Mouse (Mus musculus) megakaryocyte, embryonic 14.5 days (primary cell): ENCODE data around the gene Rbms3. TPM values are rescaled to one million over a fixed set of nuclear protein-coding genes. Genes with fewer than 3 reads are reported as not detected.

ENCODE experiments used
- H3K27me3 ChIP-seq: replicated peaks from 2 replicates; pipeline ENCODE3; 2012; ENCODE audit warnings: inconsistent platforms
- H3K36me3 ChIP-seq: replicated peaks from 2 replicates; pipeline ENCODE3; 2012; ENCODE audit warnings: low read length, inconsistent platforms, mixed read lengths
- H3K4me1 ChIP-seq: 2 replicates; pipeline ENCODE4 v1.6.1; 2012; ENCODE audit warnings: inconsistent platforms
- H3K4me3 ChIP-seq: replicated peaks from 2 replicates; pipeline ENCODE3; 2012; ENCODE audit warnings: moderate library complexity, mild to moderate bottlenecking, inconsistent platforms
- H3K9me3 ChIP-seq: 2 replicates; pipeline ENCODE4 v1.6.1; 2012; ENCODE audit warnings: inconsistent platforms
- FLI1 ChIP-seq: IDR thresholded peaks from 2 replicates; pipeline ENCODE4 v1.6.1; 2012; ENCODE audit warnings: low read length, inconsistent platforms, mixed read lengths
- GATA1 ChIP-seq: IDR thresholded peaks from 3 replicates; pipeline ENCODE4 v1.6.1; 2012; ENCODE audit warnings: mixed read lengths, low read length, inconsistent platforms, borderline replicate concordance
- polyA plus RNA-seq: library from polyadenylated mRNA; stranded (reverse); fragments of >175 nt; gene quantifications from 2 replicates; pipeline ENCODE4 v1.2.3, GENCODE M21; 2012; ENCODE audit warnings: low replicate concordance; ENCODE audit not compliant: insufficient read depth

Gene Rbms3
- polyA plus RNA-seq, 1 experiment = not detected

- H3K4me3 ChIP-seq = no peak overlapping the region
- peaks cover 26% of the 10 kb centered on the region for H3K9me3 ChIP-seq
- H3K4me1 ChIP-seq = no peaks in the 10 kb centered on the region
- H3K27me3 ChIP-seq = no peaks in the 10 kb centered on the region
- no peaks in the 10 kb centered on the region for H3K36me3 ChIP-seq
- TF ChIP-seq GATA1 (no peak), FLI1 (no peak)
Observed at GRCm38 (mm10) chr9:116956156-116956555, 673.6 kb downstream of the Rbms3 start.

- Histone ChIP-seq H3K4me3 (no peak overlapping the region), H3K9me3 (peaks cover 36% of the 10 kb centered on the region), H3K36me3 (no peaks in the 10 kb centered on the region), H3K27me3 (no peaks in the 10 kb centered on the region), H3K4me1 (no peaks in the 10 kb centered on the region)
- TF ChIP-seq FLI1 (no peak), GATA1 (no peak)
Observed at GRCm38 (mm10) chr9:116948211-116948610, 681.5 kb downstream of the Rbms3 start.

GRCm38 (mm10) chr9:116947369-116947768 lies 682.3 kb downstream of the Rbms3 start:
- Histone ChIP-seq H3K9me3 (peaks cover 41% of the 10 kb centered on the region), H3K4me3 (no peak overlapping the region), H3K4me1 (no peaks in the 10 kb centered on the region), H3K36me3 (no peaks in the 10 kb centered on the region), H3K27me3 (no peaks in the 10 kb centered on the region)
- TF ChIP-seq GATA1 (no peak), FLI1 (no peak)

GRCm38 (mm10) chr9:116946787-116947186 lies 682.9 kb downstream of the Rbms3 start:
- Histone ChIP-seq H3K36me3 (no peaks in the 10 kb centered on the region), H3K4me3 (peak overlapping the region; percentile 40), H3K9me3 (peaks cover 47% of the 10 kb centered on the region), H3K4me1 (no peaks in the 10 kb centered on the region), H3K27me3 (no peaks in the 10 kb centered on the region)
- no peak for TF ChIP-seq FLI1
- TF ChIP-seq GATA1 = no peak

GRCm38 (mm10) chr9:116945689-116946088 lies 684.0 kb downstream of the Rbms3 start:
- TF ChIP-seq GATA1 (no peak), FLI1 (no peak)
- Histone ChIP-seq H3K4me1 (no peaks in the 10 kb centered on the region), H3K36me3 (no peaks in the 10 kb centered on the region), H3K27me3 (no peaks in the 10 kb centered on the region), H3K4me3 (no peak overlapping the region), H3K9me3 (peaks cover 52% of the 10 kb centered on the region)

GRCm38 (mm10) chr9:116943902-116944301 lies 685.8 kb downstream of the Rbms3 start:
- H3K9me3 ChIP-seq = peaks cover 65% of the 10 kb centered on the region
- TF ChIP-seq FLI1 (no peak), GATA1 (no peak)
- H3K4me3 ChIP-seq = no peak overlapping the region
- no peaks in the 10 kb centered on the region for H3K36me3 ChIP-seq
- no peaks in the 10 kb centered on the region for H3K27me3 ChIP-seq
- H3K4me1 ChIP-seq = no peaks in the 10 kb centered on the region

GRCm38 (mm10) chr9:116941116-116941515 lies 688.6 kb downstream of the Rbms3 start:
- Histone ChIP-seq H3K9me3 (peaks cover 62% of the 10 kb centered on the region), H3K36me3 (no peaks in the 10 kb centered on the region), H3K4me1 (no peaks in the 10 kb centered on the region), H3K4me3 (no peak overlapping the region), H3K27me3 (no peaks in the 10 kb centered on the region)
- TF ChIP-seq GATA1 (no peak), FLI1 (no peak)

- no peaks in the 10 kb centered on the region for H3K36me3 ChIP-seq
- H3K4me3 ChIP-seq = no peak overlapping the region
- H3K27me3 ChIP-seq = no peaks in the 10 kb centered on the region
- TF ChIP-seq FLI1 (no peak), GATA1 (no peak)
- peaks cover 62% of the 10 kb centered on the region for H3K9me3 ChIP-seq
- H3K4me1 ChIP-seq = no peaks in the 10 kb centered on the region
Observed at GRCm38 (mm10) chr9:116940693-116941092, 689.0 kb downstream of the Rbms3 start.

- Histone ChIP-seq H3K9me3 (peaks cover 52% of the 10 kb centered on the region), H3K36me3 (no peaks in the 10 kb centered on the region)
Observed at GRCm38 (mm10) chr9:116928338-116928737, 701.4 kb downstream of the Rbms3 start.

GRCm38 (mm10) chr9:116923151-116923550 lies 706.6 kb downstream of the Rbms3 start:
- TF ChIP-seq GATA1 (no peak), FLI1 (no peak)
- H3K36me3 ChIP-seq = no peaks in the 10 kb centered on the region
- H3K9me3 ChIP-seq = peaks cover 44% of the 10 kb centered on the region
- no peaks in the 10 kb centered on the region for H3K4me1 ChIP-seq
- H3K27me3 ChIP-seq = no peaks in the 10 kb centered on the region
- H3K4me3 ChIP-seq = no peak overlapping the region

More at GRCm38 (mm10) chr9:116928338-116928737, 701.4 kb downstream of the Rbms3 start:
- Histone ChIP-seq H3K27me3 (no peaks in the 10 kb centered on the region), H3K4me1 (no peaks in the 10 kb centered on the region), H3K4me3 (no peak overlapping the region)
- TF ChIP-seq FLI1 (no peak), GATA1 (no peak)

GRCm38 (mm10) chr9:116922561-116922960 lies 707.2 kb downstream of the Rbms3 start:
- no peaks in the 10 kb centered on the region for H3K27me3 ChIP-seq
- TF ChIP-seq FLI1 = no peak
- TF ChIP-seq GATA1 = no peak
- H3K36me3 ChIP-seq = no peaks in the 10 kb centered on the region
- H3K4me3 ChIP-seq = no peak overlapping the region
- peaks cover 46% of the 10 kb centered on the region for H3K9me3 ChIP-seq
- H3K4me1 ChIP-seq = no peaks in the 10 kb centered on the region
